In the genomic region with DNA sequence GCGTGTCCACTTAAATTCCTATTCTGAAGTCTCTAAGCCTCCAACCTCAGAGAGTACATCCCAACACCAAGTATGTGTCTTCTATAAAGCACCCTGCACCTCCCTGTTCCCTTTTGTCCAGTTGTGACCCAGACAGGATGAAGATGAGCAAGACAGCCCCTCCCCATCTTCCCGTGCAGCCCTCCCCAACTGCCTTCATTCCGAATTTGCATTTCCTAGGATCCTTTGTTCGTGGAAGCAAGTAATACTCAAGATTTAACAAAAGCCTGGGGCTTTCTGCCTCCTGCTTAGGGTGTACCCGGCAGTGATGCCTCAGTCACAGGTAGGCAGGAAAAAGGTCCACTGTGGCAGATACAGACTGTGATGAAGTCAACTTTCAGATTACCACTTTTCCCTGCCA, we compare ENCODE assay signal across 17 mouse cellular contexts. TPM values are rescaled to one million over a fixed set of nuclear protein-coding genes. Genes with fewer than 3 reads are reported as not detected.
"Had no signal": no experiment of that assay in that cellular context is flagged by ENCODE, and none has a peak within 500 bp of the region (broad histone marks: within the 10 kb centered on the region; RNA-seq: fewer than 3 reads in every experiment).

No protein-coding gene starts in this region.

- DNase-seq: gastrocnemius, adult 2 months; gastrocnemius, postnatal 10 days; gastrocnemius, postnatal 25 days; heart, adult 18-20 months; heart, postnatal 10 days; heart, postnatal 4 days; kidney, adult 18-20 months; kidney, postnatal 10 days; layer of hippocampus, adult 9-11 months; layer of hippocampus, postnatal 36 days; liver; liver, embryonic 13.5 days had no signal

RNA-seq across cellular contexts. Expression of a gene that starts 7.6 kb away (rescaled TPM):
- total RNA-seq: gastrocnemius, postnatal 10 days; gastrocnemius, postnatal 25 days; granulocyte monocyte progenitor cell, adult 5-6 weeks; heart, postnatal 25 days; heart, postnatal 4 days; layer of hippocampus, adult 18-20 months; layer of hippocampus, adult 8-10 months; layer of hippocampus, postnatal 14 days; layer of hippocampus, postnatal 36 days had no signal
